17 mouse cellular contexts compared by ENCODE assay signal in the genomic region with DNA sequence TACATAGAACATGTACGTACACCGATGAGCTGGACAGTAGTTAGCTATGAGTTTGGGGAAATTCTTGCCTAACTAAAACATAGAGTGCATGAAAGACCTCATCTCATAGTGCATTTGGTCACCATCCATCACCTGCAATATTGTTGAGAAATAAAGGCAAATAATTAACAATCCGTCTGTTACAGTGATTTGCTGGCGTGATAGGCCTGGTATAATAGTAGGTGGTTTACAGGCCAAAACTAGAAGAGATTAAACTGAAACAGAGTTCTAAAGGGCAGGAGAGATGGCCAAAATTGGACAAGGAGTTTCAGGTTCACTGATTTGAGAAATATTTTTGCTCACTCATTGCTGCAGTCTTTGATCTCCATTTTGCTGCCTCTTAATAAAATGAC.
A peak's percentile ranks its signal among the peaks of the same experiment; 100 is the strongest.
DNase-seq lines count a peak whose midpoint lies in the region; ATAC-seq and TF ChIP-seq lines count a peak whose summit lies in the region.
"Had no signal": no experiment of that assay in that cellular context is flagged by ENCODE, and none has a peak within 500 bp of the region (broad histone marks: within the 10 kb centered on the region; RNA-seq: fewer than 3 reads in every experiment).

No protein-coding gene starts in this region.

- no peaks in the 10 kb centered on the region for H3K27me3 ChIP-seq in liver, postnatal 0 days (ENCODE audit: insufficient read depth, low read length)
- H3K27me3 ChIP-seq in intestine, postnatal 0 days (replicated peaks; ENCODE audit: control insufficient read depth, insufficient read depth, low read length) = no peaks in the 10 kb centered on the region
- no peaks in the 10 kb centered on the region for H3K27me3 ChIP-seq in small intestine, adult 2 months (ENCODE audit: control insufficient read depth, insufficient read depth, low read length)
- H3K27me3 ChIP-seq: embryonic facial prominence, embryonic 12.5 days; forebrain, embryonic 13.5 days; limb, embryonic 12.5 days; liver, embryonic 15.5 days had no signal

- TF ChIP-seq EP300 in liver, postnatal 0 days (IDR thresholded peaks at IDR 0.05; ENCODE audit: low read depth) = no peak

- no peaks in the 10 kb centered on the region for H3K36me3 ChIP-seq in liver, postnatal 0 days (replicated peaks; ENCODE audit: insufficient read depth, low read length)
- H3K36me3 ChIP-seq in intestine, postnatal 0 days (ENCODE audit: control insufficient read depth, insufficient read depth) = no peaks in the 10 kb centered on the region
- no peaks in the 10 kb centered on the region for H3K36me3 ChIP-seq in small intestine, adult 2 months (ENCODE audit: control insufficient read depth, insufficient read depth, low read length)
- H3K36me3 ChIP-seq: embryonic facial prominence, embryonic 12.5 days; limb, embryonic 12.5 days; liver, embryonic 15.5 days had no signal

- peak; percentile 56 for DNase-seq in kidney, adult 11 months
- DNase-seq in kidney, postnatal 4 days = no peak
- DNase-seq in liver, postnatal 0 days = no peak
- no peak for DNase-seq in liver
- no peak for DNase-seq in cerebellum, adult 11 months
- DNase-seq in thymus, postnatal 25 days = no peak
- DNase-seq: cerebellum, adult 9-11 months; right cerebral cortex, postnatal 4 days had no signal

- TF ChIP-seq POLR2A in small intestine, adult 2 months (IDR thresholded peaks at IDR 0.05; ENCODE audit: low read depth, low read length) = no peak

- peak; percentile 62 for ATAC-seq in liver, postnatal 0 days
- peak; percentile 65 for ATAC-seq in intestine, postnatal 0 days
- ATAC-seq: forebrain, embryonic 13.5 days; midbrain, embryonic 16.5 days had no signal

- WGBS in liver, postnatal 0 days (ENCODE audit: insufficient replicate concordance) = 58% methylated on average over 4 of the region's 4 CpGs
- WGBS in intestine, postnatal 0 days = 54% methylated on average over 4 of the region's 4 CpGs
- 21% methylated on average over 4 of the region's 4 CpGs for WGBS in small intestine, adult 2 months

- H3K9me3 ChIP-seq in liver, postnatal 0 days (ENCODE audit: low read length) = no peaks in the 10 kb centered on the region
- no peaks in the 10 kb centered on the region for H3K9me3 ChIP-seq in intestine, postnatal 0 days (ENCODE audit: control insufficient read depth)
- H3K9me3 ChIP-seq: embryonic facial prominence, embryonic 12.5 days; forebrain, embryonic 13.5 days; limb, embryonic 12.5 days; liver, embryonic 15.5 days had no signal

- H3K4me2 ChIP-seq in liver, postnatal 0 days (ENCODE audit: low read depth, low read length) = 0 out of 2 replicates have a peak overlapping the region, but pooled peaks have one; percentile 16
- H3K4me2 ChIP-seq in intestine, postnatal 0 days (replicated peaks; ENCODE audit: low read depth) = peak overlapping the region; percentile 48
- H3K4me2 ChIP-seq: embryonic facial prominence, embryonic 12.5 days; forebrain, embryonic 13.5 days; hindbrain, embryonic 14.5 days; limb, embryonic 12.5 days; liver, embryonic 15.5 days had no signal

- peaks cover 3% of the 10 kb centered on the region; the same call in 1 of the 2 replicates for H3K4me1 ChIP-seq in liver, postnatal 0 days (ENCODE audit: insufficient read depth)
- H3K4me1 ChIP-seq in intestine, postnatal 0 days (replicated peaks; ENCODE audit: control insufficient read depth, insufficient read depth, low read length) = peaks cover 7% of the 10 kb centered on the region; the same call in 1 of the 2 replicates
- peaks cover 2% of the 10 kb centered on the region for H3K4me1 ChIP-seq in small intestine, adult 2 months (ENCODE audit: control insufficient read depth, insufficient read depth, insufficient read length, low read length)
- H3K4me1 ChIP-seq: embryonic facial prominence, embryonic 12.5 days; liver, embryonic 15.5 days had no signal

- H3K4me3 ChIP-seq in liver, postnatal 0 days (ENCODE audit: low read depth, low read length) = no peak overlapping the region
- H3K4me3 ChIP-seq in intestine, postnatal 0 days (ENCODE audit: low read depth, low read length) = no peak overlapping the region
- no peak overlapping the region for H3K4me3 ChIP-seq in small intestine, adult 2 months (ENCODE audit: low read depth, low read length)
- H3K4me3 ChIP-seq: embryonic facial prominence, embryonic 12.5 days; erythroblast, embryonic 14.5 days; forebrain, embryonic 13.5 days; limb, embryonic 12.5 days; liver, embryonic 15.5 days had no signal

- no peak for TF ChIP-seq CTCF in liver, postnatal 0 days (IDR thresholded peaks at IDR 0.05; ENCODE audit: low read depth)
- no peak for TF ChIP-seq CTCF in intestine, postnatal 0 days (IDR thresholded peaks at IDR 0.05; ENCODE audit: low read depth)
- no peak for TF ChIP-seq CTCF in small intestine, adult 2 months (IDR thresholded peaks at IDR 0.05; ENCODE audit: extremely low read depth, insufficient read length, insufficient replicate concordance, low read depth, low read length)

- no peak overlapping the region for H3K9ac ChIP-seq in liver, postnatal 0 days (replicated peaks)
- H3K9ac ChIP-seq in intestine, postnatal 0 days (ENCODE audit: low read depth, low read length) = no peak overlapping the region
- H3K9ac ChIP-seq: embryonic facial prominence, embryonic 12.5 days; forebrain, embryonic 13.5 days; hindbrain, embryonic 14.5 days; limb, embryonic 12.5 days; liver, embryonic 15.5 days had no signal

- peak overlapping the region; percentile 48; the same call in 1 of the 2 replicates for H3K27ac ChIP-seq in liver, postnatal 0 days (ENCODE audit: low read depth)
- no peak overlapping the region for H3K27ac ChIP-seq in intestine, postnatal 0 days (ENCODE audit: low read depth, low read length)
- peak overlapping the region; percentile 81 for H3K27ac ChIP-seq in small intestine, adult 2 months (ENCODE audit: insufficient read depth, low read depth, low read length)
- H3K27ac ChIP-seq: embryonic facial prominence, embryonic 12.5 days; hindbrain, embryonic 14.5 days; limb, embryonic 12.5 days; liver, embryonic 15.5 days had no signal
